Mouse (Mus musculus) heart, postnatal 25 days (tissue): ENCODE results near the gene Dera. TPM values are rescaled to one million over a fixed set of nuclear protein-coding genes. Genes with fewer than 3 reads are reported as not detected.

Experiments
- DNase-seq: peaks from one replicate; pipeline ENCODE4 v3.0.0; 2022; ENCODE audit warnings: low spot score
- intact Hi-C: fragments of 180-260 bp; cut with DNase I; formaldehyde crosslinking; loops from one replicate; pipeline ENCODE4 v1.15.1; 2025
- total RNA-seq, 2 experiments: library from RNA; stranded (reverse); gene quantifications; 2 replicates each; pipeline ENCODE4 v1.2.3; 2021

The Dera gene
- total RNA-seq, 2 experiments from 2014 or later: 5.5 to 8.8 TPM

DNA sequence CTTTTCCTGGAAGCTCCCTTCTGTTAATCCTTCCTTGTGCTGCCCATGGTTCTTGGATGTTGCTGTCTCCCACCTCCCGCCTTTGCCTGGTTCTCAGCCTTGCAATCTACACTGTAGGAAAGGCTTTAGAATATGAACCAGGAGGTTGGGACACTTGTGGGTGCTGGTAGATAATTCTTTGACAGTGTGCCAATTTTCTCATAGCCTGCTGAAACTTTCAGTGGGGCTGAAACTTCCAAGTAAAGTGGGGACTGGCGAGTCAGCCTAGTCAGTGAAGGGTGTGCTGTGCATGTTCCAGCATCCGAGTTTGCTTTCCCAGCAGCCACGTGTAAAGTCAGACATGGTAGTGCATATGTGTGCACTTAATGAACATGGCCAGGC lies 2.1 kb upstream of the Dera start:
- no peak for DNase-seq
- intact Hi-C loops: no loop called here

DNA sequence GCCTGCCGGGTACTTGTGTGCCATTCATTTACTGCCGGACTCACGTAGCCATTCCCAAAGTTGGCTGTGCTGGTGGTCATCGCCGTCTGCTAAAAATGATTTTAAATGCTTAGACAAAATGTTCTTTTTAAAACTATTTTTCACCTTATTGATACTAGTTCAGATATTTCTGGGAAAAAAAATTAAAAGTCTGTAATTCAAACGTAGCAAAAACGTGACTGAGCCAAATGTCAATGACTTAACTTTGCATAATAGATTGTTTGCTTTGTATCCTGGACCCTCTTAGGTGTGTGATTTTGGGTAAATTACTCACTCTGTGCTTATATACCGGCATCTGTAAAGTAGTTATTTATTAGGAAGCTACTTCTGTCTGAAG lies 499 bp downstream of the Dera start:
- no peak for DNase-seq
- intact Hi-C loops: no loop called here

DNA sequence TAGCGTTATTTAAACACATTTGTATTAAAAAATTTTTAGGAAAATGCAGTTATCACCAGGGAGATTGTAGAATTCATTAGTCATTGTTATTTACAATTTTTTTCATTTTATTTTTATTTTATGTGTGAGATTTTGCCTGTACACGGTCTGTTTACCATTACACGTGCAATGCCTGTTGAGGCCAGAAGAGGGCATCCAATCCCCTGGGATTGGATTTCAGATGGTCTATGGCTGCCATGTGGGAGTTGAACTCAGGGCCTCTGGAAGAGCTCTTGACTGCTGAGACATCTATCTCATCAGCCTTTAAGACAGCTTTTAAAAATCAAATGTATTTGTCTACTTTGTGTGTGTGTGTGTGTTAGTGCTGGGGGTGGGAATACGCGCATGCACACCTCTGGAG lies 2.0 kb downstream of the Dera start:
- intact Hi-C loops: no loop called here
- no peak for DNase-seq

DNA sequence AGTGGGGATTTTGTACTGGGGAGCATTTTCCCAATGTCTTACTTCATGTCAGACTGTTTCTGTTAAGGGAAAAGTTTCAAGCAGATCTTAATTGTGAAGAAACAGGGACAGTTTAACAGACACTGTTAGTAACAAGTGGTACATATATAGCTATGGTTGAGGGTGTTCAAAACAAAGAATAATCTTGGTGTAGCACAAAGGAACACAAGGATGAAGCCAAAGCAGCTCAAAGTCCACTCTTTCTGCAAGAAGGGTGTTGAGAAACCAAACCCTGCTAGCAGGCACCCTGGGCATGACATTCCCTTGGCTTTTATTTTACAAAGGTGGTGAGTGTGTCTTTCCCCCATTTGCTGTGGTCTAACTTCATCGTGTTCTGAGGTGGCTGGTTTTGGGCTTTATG lies 3.5 kb downstream of the Dera start:
- intact Hi-C loops: no loop called here
- no peak for DNase-seq

DNA sequence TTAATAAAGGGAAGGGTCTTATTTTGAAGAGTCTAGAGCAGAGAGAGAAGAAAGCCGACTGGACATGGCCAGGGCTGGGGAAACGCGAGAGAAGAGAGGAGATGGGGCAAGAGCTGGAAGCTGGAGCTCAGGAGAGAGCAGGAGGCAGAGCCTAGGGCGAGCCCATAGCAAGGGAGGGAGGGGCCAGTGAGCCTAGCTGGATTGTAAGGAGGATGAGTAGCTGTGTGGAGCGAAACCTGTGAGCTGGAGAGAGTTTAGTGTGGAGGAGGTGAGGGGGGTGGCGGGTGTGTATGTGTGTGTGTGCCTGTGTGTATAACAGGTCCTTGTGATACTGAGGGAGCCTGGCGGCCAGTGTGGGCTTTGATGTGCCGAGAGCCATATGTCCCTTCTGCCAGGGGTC lies 5.3 kb downstream of the Dera start:
- intact Hi-C loops: no loop called here
- DNase-seq: no peak

DNA sequence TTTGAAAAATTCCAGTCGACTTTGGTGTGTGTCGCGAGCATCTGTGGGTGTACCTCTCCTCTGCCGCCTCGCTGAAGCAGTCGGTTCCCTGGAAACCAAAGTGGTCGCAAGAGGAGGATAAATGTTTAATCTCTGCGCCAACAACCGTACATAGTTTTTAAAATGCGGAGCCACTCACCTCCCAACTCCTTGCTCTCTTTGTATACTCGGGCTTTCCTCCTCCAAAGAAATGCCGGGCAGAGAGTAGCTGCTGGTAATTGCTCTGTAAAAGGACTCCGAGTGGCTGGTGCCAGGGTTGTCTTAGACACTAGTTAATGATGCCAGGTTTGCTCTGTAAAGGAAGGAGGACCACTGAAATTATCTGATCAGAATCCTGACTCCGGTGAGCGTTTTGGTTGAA lies 6.6 kb downstream of the Dera start:
- DNase-seq: no peak
- intact Hi-C loops: no loop called here

DNA sequence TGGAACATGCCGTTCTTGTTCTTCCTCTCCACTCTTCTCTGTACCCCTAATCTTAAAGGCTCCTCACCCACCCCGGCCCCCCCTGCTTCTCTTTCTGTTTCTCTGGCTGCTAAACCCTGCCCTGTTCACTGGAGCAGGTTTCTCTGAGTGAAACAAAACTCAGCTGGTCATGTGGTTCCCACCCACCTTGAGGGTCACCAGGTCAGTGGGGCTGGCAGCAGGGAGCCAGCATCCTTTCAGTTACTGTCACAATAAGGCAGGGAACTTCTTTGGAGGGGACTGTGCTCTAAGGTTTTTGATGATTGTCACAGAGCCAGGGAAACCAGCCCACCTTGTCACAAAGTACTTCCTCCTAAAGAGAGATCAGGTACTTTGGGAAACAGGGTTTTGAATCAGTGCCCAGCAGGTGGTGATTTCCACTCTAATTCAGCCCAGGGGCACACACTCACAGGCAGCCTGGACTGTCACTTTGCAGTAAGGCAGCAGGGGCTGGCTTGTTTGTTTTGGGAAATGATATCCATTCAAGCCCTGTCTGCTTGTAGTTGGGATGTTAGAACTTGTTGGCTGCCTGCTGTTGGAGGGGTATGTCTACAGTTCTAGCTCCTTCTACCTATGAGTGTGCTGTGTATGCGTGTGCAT lies 10.3 kb downstream of the Dera start:
- intact Hi-C loops: no loop called here
- DNase-seq: no peak

DNA sequence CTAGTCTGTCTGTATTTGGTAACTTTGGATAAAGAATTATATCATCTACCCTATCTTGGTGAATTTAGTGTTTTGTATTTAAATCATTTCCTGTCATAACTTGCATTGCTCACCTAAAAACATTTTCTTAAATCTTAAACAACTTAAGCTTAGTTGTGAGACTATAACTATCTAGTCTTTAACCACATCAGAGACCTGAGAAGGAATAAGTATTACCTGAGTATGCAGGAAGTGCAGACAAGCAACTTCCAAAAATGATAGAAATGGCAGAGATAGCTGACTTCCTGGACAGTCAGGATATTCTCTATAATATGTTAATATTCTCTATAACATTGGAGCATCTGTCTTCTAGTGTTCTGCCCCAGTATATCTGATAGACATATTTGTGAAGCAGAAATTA lies 11.8 kb downstream of the Dera start:
- DNase-seq: no peak
- intact Hi-C loops: no loop called here

DNA sequence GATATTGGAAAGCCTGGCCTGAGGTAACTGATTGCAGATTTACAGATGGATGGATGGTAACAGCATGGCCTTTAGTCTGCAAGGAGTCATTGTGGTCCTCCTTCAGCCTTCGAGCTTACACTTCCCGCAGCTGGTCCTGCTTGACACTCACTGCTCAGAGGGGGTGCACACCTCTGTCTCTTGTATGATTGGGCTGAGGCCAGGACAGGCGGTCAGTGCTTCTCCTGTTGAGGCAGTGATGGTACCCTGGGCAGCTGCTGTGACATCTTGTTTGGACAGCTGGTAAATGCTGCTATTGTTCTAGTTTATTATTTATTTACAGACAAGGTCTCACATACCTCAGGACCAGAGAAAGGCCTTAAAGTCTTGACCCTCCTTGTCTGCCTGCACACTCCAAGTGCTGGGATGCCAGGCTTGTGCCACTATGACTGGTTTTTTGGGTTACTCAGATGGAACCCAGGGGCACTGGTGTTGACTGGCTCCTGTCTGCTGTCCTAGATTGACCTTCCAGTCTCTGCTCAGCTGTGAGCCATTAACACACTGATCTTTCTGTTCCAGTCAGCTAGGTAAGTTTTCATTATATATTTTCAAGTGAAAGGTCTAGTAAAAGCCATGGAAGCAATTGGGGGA lies 17.4 kb downstream of the Dera start:
- intact Hi-C loops: no loop called here
- DNase-seq: no peak

DNA sequence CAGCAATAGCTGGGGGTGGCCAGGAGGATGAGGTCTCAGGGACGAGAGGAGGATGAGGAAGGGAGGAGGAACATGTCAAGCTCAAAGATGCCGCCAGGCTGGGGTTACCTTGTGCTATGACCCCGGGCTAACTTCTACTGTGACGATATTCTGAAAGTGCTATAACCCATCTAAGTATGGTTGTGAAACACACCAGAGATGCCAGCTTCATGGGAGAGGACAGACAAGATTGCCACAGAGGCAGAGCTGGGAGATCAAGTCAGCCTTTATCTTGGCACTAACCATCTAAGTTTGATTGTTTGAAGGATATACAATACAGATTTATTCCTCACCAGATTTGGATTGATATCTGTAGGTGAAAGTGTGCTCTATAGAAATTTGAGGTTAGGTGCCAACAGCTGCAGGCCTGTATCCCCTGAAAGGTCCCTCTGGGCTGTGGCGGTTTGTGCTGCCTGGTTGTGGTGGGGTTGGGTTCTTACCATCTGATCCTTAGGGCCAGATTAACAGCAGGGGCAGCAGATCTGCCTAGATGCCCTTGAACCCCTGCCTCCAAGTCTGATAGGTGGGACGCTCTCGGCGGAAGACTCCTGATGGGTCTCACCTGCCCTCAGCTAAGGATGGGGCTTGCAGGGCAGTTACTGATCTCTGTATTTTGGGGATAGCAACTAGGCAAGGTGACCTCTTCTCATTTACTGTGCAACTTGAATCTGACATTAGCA lies 18.7 kb downstream of the Dera start:
- no peak for DNase-seq
- intact Hi-C loops: no loop called here

DNA sequence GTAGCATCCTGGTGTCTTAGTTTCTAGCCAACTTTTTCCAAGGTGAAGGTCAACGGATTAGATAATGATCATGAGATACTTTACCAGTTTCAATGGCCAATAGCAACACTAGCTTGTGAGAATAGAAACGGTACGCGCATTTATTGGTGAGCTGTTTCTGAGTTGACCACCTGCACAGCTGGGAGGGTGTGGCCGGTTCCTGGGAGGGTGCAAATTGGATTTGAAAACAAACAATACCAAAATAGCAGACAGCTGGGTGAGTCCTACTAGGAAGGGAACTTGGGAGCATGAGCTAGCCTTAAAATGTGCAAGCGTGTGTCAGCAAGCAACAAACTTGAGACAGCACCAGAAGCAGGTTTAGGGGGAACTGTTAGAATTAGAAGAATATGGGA lies 19.3 kb downstream of the Dera start:
- DNase-seq: no peak
- intact Hi-C loops: no loop called here

DNA sequence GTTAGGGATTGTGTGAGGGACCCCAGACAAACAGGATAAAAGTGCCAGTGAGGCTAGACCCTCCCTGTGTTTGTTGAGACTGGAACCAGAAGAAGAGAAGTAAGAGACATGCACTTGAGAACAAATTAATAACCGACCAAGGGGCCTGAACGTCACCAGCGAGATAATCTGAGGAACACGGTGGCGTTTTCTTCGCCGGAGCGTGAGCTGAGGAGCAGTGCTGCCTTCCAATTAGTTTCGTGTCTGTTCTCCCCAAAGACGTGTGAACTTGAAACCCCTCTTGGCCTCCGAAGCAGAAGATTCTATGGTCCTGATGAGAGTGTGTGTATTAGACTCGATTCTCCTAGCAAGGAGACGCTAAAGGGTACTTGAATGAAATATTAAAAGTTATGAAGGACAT lies 19.8 kb downstream of the Dera start:
- intact Hi-C loops: no loop called here

DNA sequence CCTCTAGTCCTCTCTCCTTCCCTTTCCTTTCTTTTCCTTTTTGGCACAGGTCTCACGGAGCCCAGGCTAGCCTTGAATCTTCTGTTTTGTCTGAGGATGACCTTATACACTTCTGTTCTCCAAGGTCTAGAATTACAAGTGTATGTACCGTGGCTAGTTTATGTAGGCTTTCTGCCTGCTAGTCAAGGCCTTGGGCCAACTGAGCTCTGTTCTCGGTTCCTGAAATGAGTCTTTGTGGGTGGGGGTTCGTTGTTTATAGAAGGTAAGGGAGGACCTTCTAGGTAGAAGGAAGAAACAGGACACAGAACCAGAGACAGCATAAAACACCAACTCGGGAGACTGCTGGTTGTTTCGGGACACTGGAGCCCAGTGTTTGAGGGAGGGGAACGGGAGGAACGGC lies 20.8 kb downstream of the Dera start:
- intact Hi-C loops: no loop called here

More for the DNA sequence above, 19.8 kb downstream of the Dera start:
- no peak for DNase-seq

DNA sequence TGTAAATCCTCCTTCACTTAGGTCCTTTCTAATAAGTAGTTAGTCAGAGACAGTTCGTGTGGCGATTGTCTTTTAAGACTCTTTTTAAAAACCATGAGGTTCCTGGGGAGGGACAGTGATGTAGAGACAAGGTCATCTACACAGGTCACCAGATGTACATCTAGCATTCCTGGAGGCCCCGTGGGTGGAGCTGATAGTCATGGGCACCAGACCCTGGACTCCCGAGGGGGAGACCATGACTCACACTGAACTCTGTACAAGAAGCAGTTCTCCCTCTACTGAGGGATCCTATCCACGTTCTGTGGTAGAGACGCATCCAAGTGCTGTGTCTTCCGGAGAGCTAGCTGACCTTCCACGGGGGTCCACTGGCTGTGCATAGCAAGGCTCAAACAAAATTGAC lies 22.6 kb downstream of the Dera start:
- no peak for DNase-seq
- intact Hi-C loops: no loop called here

More for the DNA sequence above, 20.8 kb downstream of the Dera start:
- no peak for DNase-seq

DNA sequence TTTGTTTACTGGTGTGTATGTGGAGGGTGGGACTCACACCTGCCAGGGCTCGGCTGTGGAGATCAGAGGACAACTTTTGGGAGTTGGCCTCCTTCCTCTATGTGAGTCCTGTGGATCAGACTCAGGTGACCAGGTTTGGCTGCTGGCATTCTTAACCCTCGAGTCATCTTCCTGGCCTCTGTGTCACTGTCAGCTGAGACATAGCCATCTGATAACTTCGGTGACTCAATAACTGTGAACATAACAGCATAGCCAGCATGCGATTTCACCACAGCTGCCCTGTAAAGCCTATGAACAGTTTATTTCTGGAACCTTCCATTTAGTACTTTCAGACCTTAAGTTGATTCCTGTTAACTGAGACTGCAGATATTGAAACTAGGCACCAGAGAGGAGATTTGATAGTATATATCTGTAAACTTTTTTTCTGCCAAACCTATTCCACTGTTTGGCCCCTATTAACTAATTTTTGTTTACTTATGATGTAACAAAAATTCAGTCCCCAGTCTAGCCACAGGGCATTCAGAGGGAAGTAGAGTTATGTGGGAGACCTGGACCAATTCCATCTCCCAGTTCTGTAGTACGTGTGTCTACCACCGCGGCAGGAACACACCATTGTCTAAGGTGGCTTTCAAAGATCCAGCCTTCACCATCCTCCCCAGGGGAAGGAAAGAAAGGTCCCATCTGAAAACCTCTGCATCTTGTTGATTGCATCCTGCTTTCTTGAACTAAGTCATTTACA lies 29.7 kb downstream of the Dera start:
- DNase-seq: no peak
- intact Hi-C loops: no loop called here

DNA sequence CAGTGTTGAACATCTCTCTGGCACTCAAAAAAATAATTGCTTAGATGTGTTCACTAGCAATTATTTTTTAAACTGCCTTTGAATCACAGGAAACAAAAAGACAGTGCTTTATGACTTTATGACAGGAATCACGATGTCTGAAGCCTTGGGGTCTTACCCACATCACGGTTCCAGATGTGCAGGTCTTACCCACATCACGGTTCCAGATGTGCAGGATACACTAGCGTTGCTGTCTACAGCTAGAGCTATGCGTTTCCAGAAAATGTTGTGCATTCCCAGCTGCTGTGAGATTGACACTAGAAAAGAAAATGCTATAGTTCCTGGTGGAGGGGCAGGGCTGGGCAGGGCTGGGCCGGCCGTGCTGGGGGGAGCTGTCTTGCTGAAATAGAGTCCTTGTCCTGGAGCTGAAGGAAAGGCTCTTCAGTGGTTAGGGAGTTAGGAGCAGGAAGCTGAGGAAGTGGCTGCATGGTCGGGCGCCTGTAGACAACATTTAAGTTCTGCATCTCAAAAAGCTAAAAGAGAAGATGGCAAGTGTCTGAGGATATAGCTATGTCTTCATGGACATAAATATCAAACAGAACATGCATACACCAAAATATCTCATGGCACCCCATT lies 34.7 kb downstream of the Dera start:
- no peak for DNase-seq
- intact Hi-C loops: no loop called here

DNA sequence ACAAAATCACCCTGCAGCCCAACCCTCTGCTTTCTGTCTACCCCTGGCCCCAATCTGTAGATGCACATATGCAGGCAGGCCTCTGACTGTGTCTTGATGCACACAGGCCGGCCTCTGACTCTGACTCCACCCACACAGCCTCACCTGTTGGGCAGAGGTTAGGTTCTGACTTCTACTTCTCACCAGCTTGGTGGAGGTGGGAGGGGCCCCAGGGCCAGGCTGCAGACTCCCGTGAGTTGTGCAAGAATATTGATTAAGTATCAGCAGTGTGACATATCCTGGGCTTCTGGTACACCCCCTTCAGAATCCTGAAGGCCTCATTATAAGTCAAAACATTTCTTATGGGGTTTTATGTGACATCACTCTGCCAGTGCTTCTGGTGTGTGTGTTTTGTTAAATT lies 35.3 kb downstream of the Dera start:
- intact Hi-C loops: loop anchor here (10.0 kb wide), 1 partner anchor 265 kb away; no protein-coding TSS in a partner anchor
- DNase-seq: no peak

DNA sequence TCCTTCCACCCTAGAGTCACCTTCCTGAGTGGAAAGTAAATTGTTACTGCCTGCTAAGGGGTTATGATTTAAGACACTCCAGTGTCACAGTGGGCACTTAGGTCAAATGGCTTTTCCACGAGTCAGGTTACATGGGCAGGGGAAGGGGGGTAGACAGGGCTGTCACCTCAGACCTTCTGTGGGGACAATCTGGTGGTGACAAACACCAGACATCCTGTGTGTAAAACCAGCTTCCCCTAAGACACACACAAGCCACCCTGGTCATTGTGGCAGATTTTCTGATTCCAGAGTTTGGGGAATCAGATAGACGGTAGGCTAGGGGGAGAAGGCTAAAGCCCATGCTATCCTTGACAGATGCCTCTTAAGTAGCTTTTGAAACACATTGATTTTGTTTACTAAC lies 41.1 kb downstream of the Dera start:
- intact Hi-C loops: loop anchor here (10.0 kb wide), 1 partner anchor 259 kb away; no protein-coding TSS in a partner anchor
- DNase-seq: no peak

DNA sequence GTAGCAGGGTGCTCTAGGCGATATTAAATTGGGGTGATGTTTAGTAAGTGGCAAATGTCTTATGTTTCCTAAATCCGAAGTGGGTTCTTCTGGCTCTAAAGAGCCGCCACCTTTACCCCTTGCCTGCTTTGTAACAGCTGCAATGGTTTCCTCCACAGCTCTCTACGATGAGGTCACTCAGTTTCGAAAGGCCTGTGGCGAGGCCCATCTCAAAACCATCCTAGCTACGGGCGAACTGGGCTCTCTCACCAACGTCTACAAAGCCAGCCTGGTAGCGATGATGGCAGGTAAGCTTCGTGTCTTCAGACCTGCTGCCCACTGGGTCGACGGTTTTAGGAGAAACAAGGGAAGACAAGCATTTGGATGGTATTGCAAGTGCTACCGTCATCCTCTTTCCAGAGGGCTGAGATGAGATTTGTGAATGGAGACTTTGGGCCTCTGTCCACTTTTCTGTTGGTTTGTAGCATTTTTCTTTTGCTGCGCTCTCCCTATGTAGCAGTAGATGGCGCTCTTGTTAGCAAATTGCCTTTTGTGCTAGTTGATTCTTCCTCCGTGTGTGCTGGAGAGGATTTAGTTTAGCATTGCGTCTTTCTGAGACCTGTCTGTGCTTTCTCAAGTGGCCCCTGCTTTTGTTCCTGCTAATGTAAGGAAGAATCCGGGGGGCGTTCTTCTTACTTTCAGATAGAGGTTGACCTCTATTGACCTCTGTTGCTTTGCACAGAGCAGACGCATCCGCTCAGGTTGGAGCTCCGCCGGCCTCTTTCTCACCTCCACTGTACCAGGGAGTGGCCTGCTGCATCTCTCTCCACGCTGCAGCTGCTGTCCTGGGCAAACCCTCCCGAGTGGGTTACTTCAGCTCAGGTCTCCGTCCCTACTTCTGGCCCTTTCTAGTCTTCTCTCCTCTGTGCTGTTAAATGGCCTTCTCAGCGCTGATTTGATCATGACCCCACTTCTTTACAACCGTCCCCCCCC lies 42.5 kb downstream of the Dera start:
- DNase-seq: no peak
- intact Hi-C loops: loop anchor here (2.0 to 10.0 kb wide), 2 partner anchors 258 to 356 kb away; no protein-coding TSS in a partner anchor
